Mouse (Mus musculus) hindbrain, embryonic 15.5 days (tissue): ENCODE results near the gene Zfhx2. TPM values are rescaled to one million over a fixed set of nuclear protein-coding genes. Genes with fewer than 3 reads are reported as not detected.

ENCODE experiments used
- ATAC-seq: fragments of 200-750 bp; cut with Nextera tagmentation; 2 replicates; pipeline ENCODE4 v1.8.0; 2017; ENCODE audit warnings: low read depth, moderate number of reproducible peaks, moderate TSS enrichment; ENCODE audit not compliant: low FRiP score
- H3K27ac ChIP-seq: fragments of 300-500 bp; sonication (generic); replicated peaks from 2 replicates; pipeline ENCODE4 v1.5.1; 2015; ENCODE audit warnings: mild to moderate bottlenecking, inconsistent platforms
- H3K27me3 ChIP-seq: fragments of 300-500 bp; sonication (generic); 2 replicates; pipeline ENCODE4 v1.6.1; 2015; ENCODE audit warnings: control low read depth, inconsistent platforms
- H3K36me3 ChIP-seq: fragments of 300-500 bp; sonication (generic); 2 replicates; pipeline ENCODE4 v1.6.1; 2015; ENCODE audit warnings: control low read depth, inconsistent platforms
- H3K4me1 ChIP-seq: fragments of 300-500 bp; sonication (generic); replicated peaks from 2 replicates; pipeline ENCODE4 v1.6.1; 2015; ENCODE audit warnings: control low read depth, inconsistent platforms
- H3K4me2 ChIP-seq: fragments of 300-500 bp; sonication (generic); 2 replicates; pipeline ENCODE4 v1.6.1; 2015; ENCODE audit warnings: moderate library complexity, mild to moderate bottlenecking, inconsistent platforms
- H3K4me3 ChIP-seq: fragments of 300-500 bp; sonication (generic); 2 replicates; pipeline ENCODE4 v1.5.1; 2015; ENCODE audit warnings: mild to moderate bottlenecking, inconsistent platforms
- H3K9ac ChIP-seq: fragments of 300-500 bp; sonication (generic); 2 replicates; pipeline ENCODE4 v1.6.1; 2015; ENCODE audit warnings: inconsistent platforms
- H3K9me3 ChIP-seq: fragments of 300-500 bp; sonication (generic); 2 replicates; pipeline ENCODE4 v1.6.1; 2016; ENCODE audit warnings: control low read depth, inconsistent platforms
- WGBS: fragments of 180-500 bp; shearing (Covaris S2); methylation state at CpG from one replicate; pipeline ENCODE4 v1.1.7; 2015; 5-methylcytosine and 5-hydroxymethylcytosine counted together
- polyA plus RNA-seq: library from polyadenylated mRNA; unstranded; fragments of >200 nt; fragmentation: Nextera tagmentation; extraction: Ambion mirVana; gene quantifications from 2 replicates; pipeline ENCODE4 v1.2.1, GENCODE M21; 2015

Zfhx2 gene
- polyA plus RNA-seq, 1 experiment from 2014 or later, result 24.9 TPM

DNA sequence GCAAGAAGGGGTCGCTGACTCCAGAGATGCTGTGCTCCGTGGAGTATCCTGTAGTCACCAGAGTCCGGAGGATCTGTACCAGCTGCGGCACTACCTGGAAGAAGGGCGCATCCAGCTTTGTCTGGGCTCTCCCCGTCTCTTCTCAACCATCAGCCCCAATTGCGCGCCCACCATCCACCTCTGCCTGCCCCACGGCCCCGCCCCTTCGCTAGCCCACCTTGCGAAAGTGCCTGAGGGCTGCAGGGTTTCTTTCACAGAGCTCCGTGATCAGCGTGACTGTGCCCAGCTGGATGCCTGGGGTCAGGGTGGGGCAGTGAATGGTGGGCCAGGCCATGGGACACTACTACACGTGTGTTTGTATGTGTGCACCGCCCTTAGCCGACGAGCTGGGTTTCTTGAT, 12.2 kb upstream of the Zfhx2 start:
- Histone ChIP-seq H3K4me1 (peaks cover 45% of the 10 kb centered on the region), H3K9me3 (no peaks in the 10 kb centered on the region), H3K4me2 (no peak overlapping the region), H3K27ac (no peak overlapping the region), H3K36me3 (no peaks in the 10 kb centered on the region), H3K27me3 (no peaks in the 10 kb centered on the region), H3K9ac (no peak overlapping the region), H3K4me3 (no peak overlapping the region)
- ATAC-seq, result no peak
- 89% methylated on average over 18 of the region's 18 CpGs for WGBS

- Histone ChIP-seq H3K27me3 (no peaks in the 10 kb centered on the region), H3K9ac (no peak overlapping the region), H3K4me1 (peaks cover 32% of the 10 kb centered on the region), H3K27ac (no peak overlapping the region), H3K9me3 (no peaks in the 10 kb centered on the region), H3K4me3 (no peak overlapping the region), H3K36me3 (no peaks in the 10 kb centered on the region; the same call in 1 of the 2 replicates), H3K4me2 (no peak overlapping the region)
- 84% methylated on average over 15 of the region's 15 CpGs for WGBS
- ATAC-seq, result no peak
These were observed 10.2 kb upstream of the Zfhx2 start for GRCm38 (mm10) chr14:55102253-55102785.

DNA sequence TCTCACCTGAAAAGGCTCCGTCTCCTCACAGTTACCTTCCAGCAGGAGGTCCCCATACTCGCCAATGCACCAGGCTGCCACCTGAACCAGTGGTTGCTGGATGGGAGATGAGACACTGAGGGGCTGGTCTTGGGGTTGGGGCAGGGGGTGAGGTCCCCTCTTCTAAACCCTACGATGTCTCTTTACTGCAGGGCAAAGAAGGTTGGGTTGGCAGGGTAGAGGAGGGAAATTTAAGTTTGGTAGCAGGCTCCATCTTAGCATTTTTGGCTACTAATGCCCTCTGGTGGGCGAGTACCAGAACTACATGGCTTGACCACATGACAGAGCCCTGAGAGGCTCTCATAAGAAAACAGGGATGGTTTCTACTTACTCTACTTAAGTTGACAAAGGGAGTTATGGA, 9.5 kb upstream of the Zfhx2 start:
- Histone ChIP-seq H3K4me1 (peaks cover 33% of the 10 kb centered on the region), H3K9ac (no peak overlapping the region), H3K9me3 (no peaks in the 10 kb centered on the region), H3K36me3 (no peaks in the 10 kb centered on the region; the same call in 1 of the 2 replicates), H3K4me3 (no peak overlapping the region), H3K27me3 (no peaks in the 10 kb centered on the region), H3K27ac (no peak overlapping the region), H3K4me2 (no peak overlapping the region)
- 41% methylated on average over 4 of the region's 4 CpGs for WGBS
- ATAC-seq, result no peak

- H3K4me1 ChIP-seq, result peaks cover 36% of the 10 kb centered on the region
- H3K9me3 ChIP-seq, result no peaks in the 10 kb centered on the region
- no peaks in the 10 kb centered on the region for H3K27me3 ChIP-seq
- WGBS, result 63% methylated on average over 4 of the region's 4 CpGs
- H3K9ac ChIP-seq, result no peak overlapping the region
- H3K4me3 ChIP-seq, result no peak overlapping the region
- H3K36me3 ChIP-seq, result no peaks in the 10 kb centered on the region; the same call in 1 of the 2 replicates
- H3K27ac ChIP-seq, result peak overlapping the region; percentile 41
- no peak overlapping the region for H3K4me2 ChIP-seq
- no peak for ATAC-seq
These were observed 5.9 kb upstream of the Zfhx2 start for GRCm38 (mm10) chr14:55098067-55098466.

GRCm38 (mm10) chr14:55097646-55098045, 5.5 kb upstream of the Zfhx2 start:
- WGBS, result 69% methylated on average over 10 of the region's 10 CpGs
- H3K27me3 ChIP-seq, result no peaks in the 10 kb centered on the region
- H3K27ac ChIP-seq, result peak overlapping the region; percentile 41
- no peak for ATAC-seq
- H3K4me1 ChIP-seq, result peaks cover 38% of the 10 kb centered on the region
- no peak overlapping the region for H3K4me3 ChIP-seq
- H3K9ac ChIP-seq, result 0 out of 2 replicates have a peak overlapping the region, but pooled peaks have one; percentile 23
- H3K36me3 ChIP-seq, result no peaks in the 10 kb centered on the region; the same call in 1 of the 2 replicates
- no peaks in the 10 kb centered on the region for H3K9me3 ChIP-seq
- peak overlapping the region; percentile 34 for H3K4me2 ChIP-seq

DNA sequence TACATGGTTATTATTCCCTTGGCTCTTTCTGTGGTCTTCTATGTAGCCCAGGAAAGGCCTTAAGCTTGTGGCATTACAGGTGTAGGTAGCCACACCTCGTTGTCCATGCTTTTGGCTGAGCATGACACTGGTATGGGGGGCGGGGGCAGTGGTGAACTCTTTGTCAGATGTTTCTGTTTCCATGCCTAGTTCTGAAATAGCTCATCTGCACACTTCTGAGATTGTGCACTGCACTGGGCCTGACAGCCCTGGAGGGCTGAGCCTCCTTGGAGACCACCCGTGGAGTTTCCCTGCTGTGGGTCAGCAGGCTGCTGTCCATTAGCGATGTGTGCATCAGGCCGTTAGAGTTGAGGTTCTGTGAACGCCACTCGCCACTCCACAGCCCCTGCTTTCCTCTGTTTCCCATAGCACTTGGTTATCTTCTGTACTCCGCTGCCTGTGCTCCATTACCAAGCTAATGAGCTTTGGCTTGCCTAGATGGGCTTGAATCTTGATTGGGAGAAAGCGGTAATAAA, 4.5 kb upstream of the Zfhx2 start:
- H3K9me3 ChIP-seq, result no peaks in the 10 kb centered on the region
- H3K27me3 ChIP-seq, result no peaks in the 10 kb centered on the region

DNA sequence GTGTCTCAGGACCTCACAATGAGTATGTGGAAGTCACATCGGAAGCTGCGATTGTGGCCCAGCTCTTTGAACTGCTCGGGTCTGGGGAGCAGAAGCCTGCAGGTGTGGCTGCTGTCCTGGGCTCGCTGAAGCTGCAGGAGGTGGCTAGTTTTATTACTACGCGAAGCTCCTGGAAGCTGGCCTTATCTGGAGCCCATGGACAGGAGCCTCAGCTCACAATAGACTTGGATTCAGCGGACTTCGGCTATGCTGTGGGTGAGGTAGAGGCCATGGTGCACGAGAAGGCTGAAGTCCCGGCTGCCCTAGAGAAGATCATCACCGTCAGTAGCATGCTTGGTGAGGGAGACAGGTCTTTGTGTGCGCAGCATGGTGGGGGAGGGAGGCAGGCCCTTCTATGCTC, 3.5 kb upstream of the Zfhx2 start:
- Histone ChIP-seq H3K36me3 (no peaks in the 10 kb centered on the region; the same call in 1 of the 2 replicates), H3K4me2 (peak overlapping the region; percentile 71), H3K9ac (peak overlapping the region; percentile 74), H3K4me3 (peak overlapping the region; percentile 69), H3K27ac (peak overlapping the region; percentile 96), H3K9me3 (no peaks in the 10 kb centered on the region), H3K27me3 (no peaks in the 10 kb centered on the region), H3K4me1 (peaks cover 46% of the 10 kb centered on the region)
- 64% methylated on average over 12 of the region's 12 CpGs for WGBS
- ATAC-seq, result no peak

More for the DNA sequence above, 4.5 kb upstream of the Zfhx2 start:
- 50% methylated on average over 9 of the region's 9 CpGs for WGBS
- no peaks in the 10 kb centered on the region; the same call in 1 of the 2 replicates for H3K36me3 ChIP-seq
- peak overlapping the region; percentile 34 for H3K4me2 ChIP-seq
- no peak for ATAC-seq
- H3K27ac ChIP-seq, result peak overlapping the region; percentile 41
- H3K9ac ChIP-seq, result peak overlapping the region; percentile 23; the same call in 1 of the 2 replicates
- peaks cover 42% of the 10 kb centered on the region for H3K4me1 ChIP-seq
- no peak overlapping the region for H3K4me3 ChIP-seq

DNA sequence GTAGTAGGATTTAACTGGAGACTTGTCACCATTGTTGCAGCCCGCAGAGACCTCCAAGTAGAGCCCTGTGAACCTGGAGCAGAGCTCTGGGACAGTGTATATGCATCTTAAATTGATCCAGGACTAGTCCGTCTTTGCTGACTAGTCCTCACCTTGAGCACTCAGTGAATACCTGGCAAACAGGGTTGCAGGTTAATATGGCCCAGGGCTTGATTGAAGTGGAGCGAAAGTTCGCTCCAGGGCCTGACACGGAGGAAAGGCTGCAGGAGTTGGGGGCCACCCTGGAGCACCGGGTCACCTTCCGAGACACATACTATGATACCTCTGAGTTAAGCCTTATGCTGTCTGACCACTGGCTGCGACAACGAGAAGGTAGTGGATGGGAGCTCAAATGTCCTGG, 3.1 kb upstream of the Zfhx2 start:
- peak overlapping the region; percentile 71 for H3K4me2 ChIP-seq

DNA sequence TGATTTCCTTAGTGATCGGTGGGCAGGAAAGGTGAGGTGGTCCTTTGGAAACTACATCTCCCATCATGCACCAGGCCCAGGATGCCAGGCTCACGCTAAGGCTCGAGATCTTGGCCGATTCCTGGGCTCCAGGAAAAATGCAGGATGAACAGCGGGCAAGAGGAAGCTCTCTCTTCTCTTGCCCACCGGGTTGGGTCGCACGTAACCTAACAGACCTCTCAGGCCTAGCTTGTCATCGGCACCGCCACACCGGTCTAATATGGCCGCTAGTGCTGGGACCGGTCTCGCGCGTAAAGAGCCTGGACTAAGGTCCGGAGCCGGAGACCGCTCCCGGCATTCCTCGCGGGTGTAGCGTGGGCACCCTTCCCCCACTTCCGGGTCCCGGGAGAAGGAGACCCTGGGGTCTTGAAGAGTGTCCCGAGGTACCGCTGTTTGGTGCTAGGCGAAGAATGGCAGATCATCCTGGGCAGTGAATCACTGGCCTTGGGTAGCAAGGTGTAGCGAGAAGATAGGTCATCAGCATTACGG, 2.6 kb upstream of the Zfhx2 start, which contains the start of gene Thtpa:
Thtpa (plus strand) TSS at position 81 of the 528 bp plus-strand sequence.
- under 1% methylated on average over 30 of the region's 30 CpGs for WGBS
- H3K9me3 ChIP-seq, result no peaks in the 10 kb centered on the region
- H3K27me3 ChIP-seq, result no peaks in the 10 kb centered on the region
- peak within 1 kb of the TSS; percentile 74 for H3K9ac ChIP-seq
- H3K27ac ChIP-seq, result peak within 1 kb of the TSS; percentile 96
- peaks cover 55% of the 10 kb centered on the region for H3K4me1 ChIP-seq
- peak within 1 kb of the TSS; percentile 69 for H3K4me3 ChIP-seq
- no peaks in the 10 kb centered on the region; the same call in 1 of the 2 replicates for H3K36me3 ChIP-seq
- peak within 1 kb of the TSS; percentile 71 for H3K4me2 ChIP-seq
- ATAC-seq, result peak; percentile 48

More for the DNA sequence above, 3.1 kb upstream of the Zfhx2 start:
- WGBS, result 53% methylated on average over 9 of the region's 9 CpGs
- peak overlapping the region; percentile 96 for H3K27ac ChIP-seq
- H3K27me3 ChIP-seq, result no peaks in the 10 kb centered on the region
- H3K4me3 ChIP-seq, result peak overlapping the region; percentile 69
- H3K9me3 ChIP-seq, result no peaks in the 10 kb centered on the region
- H3K4me1 ChIP-seq, result peaks cover 50% of the 10 kb centered on the region
- H3K36me3 ChIP-seq, result no peaks in the 10 kb centered on the region; the same call in 1 of the 2 replicates
- peak overlapping the region; percentile 74 for H3K9ac ChIP-seq
- ATAC-seq, result no peak

GRCm38 (mm10) chr14:55093927-55094326, 1.8 kb upstream of the Zfhx2 start:
- Histone ChIP-seq H3K36me3 (no peaks in the 10 kb centered on the region; the same call in 1 of the 2 replicates), H3K27ac (peak overlapping the region; percentile 96), H3K4me3 (no peak overlapping the region), H3K9ac (no peak overlapping the region), H3K4me2 (peak overlapping the region; percentile 71; the same call in 1 of the 2 replicates), H3K9me3 (no peaks in the 10 kb centered on the region), H3K4me1 (peaks cover 64% of the 10 kb centered on the region), H3K27me3 (no peaks in the 10 kb centered on the region)
- 38% methylated on average over 6 of the region's 6 CpGs for WGBS
- no peak for ATAC-seq

- H3K36me3 ChIP-seq, result no peaks in the 10 kb centered on the region
- ATAC-seq, result peak; percentile 11; the same call in 1 of the 2 replicates
- peak overlapping the region; percentile 94 for H3K27ac ChIP-seq
- peaks cover 73% of the 10 kb centered on the region for H3K4me1 ChIP-seq
- H3K9me3 ChIP-seq, result no peaks in the 10 kb centered on the region
- 4% methylated on average over 33 of the region's 34 CpGs for WGBS
- peak overlapping the region; percentile 81 for H3K9ac ChIP-seq
- H3K27me3 ChIP-seq, result no peaks in the 10 kb centered on the region
- peak overlapping the region; percentile 81 for H3K4me3 ChIP-seq
- H3K4me2 ChIP-seq, result peak overlapping the region; percentile 86
These were observed 787 bp downstream of the Zfhx2 start for GRCm38 (mm10) chr14:55091209-55091865.
